In genomic region chrX:11082171-11082570, GRCm38 (mm10) we compare ENCODE assay signal across 17 mouse cellular contexts.
"Had no signal": no experiment of that assay in that cellular context is flagged by ENCODE, and none has a peak within 500 bp of the region (broad histone marks: within the 10 kb centered on the region; RNA-seq: fewer than 3 reads in every experiment).

No protein-coding gene starts in this region.

- H3K4me2 ChIP-seq: kidney, embryonic 15.5 days; liver, embryonic 13.5 days; midbrain, embryonic 11.5 days; midbrain, embryonic 15.5 days; neural tube, embryonic 12.5 days had no signal

- H3K27ac ChIP-seq: kidney, embryonic 15.5 days; left cerebral cortex, adult 2 months; limb, embryonic 10.5 days; liver, embryonic 13.5 days; midbrain, embryonic 15.5 days; neural tube, embryonic 12.5 days had no signal

- DNase-seq: kidney, adult 2 months; kidney, postnatal 14 days; liver, embryonic 13.5 days; liver, postnatal 0 days; retina, postnatal 1 day; right cerebral cortex, postnatal 4 days; spleen, adult 18-20 months; thymus, adult 18-20 months; thymus, postnatal 36 days had no signal

- H3K9me3 ChIP-seq: kidney, embryonic 15.5 days; limb, embryonic 10.5 days; liver, embryonic 13.5 days; megakaryocyte, embryonic 14.5 days; midbrain, embryonic 15.5 days; neural tube, embryonic 12.5 days had no signal

- H3K4me3 ChIP-seq: kidney, embryonic 15.5 days; left cerebral cortex, adult 2 months; limb, embryonic 10.5 days; liver, embryonic 13.5 days; megakaryocyte, embryonic 14.5 days; midbrain, embryonic 15.5 days; neural tube, embryonic 12.5 days had no signal

- H3K36me3 ChIP-seq: kidney, embryonic 15.5 days; limb, embryonic 10.5 days; liver, embryonic 13.5 days; midbrain, embryonic 15.5 days; neural tube, embryonic 12.5 days had no signal

- H3K4me1 ChIP-seq: kidney, embryonic 15.5 days; liver, embryonic 13.5 days; megakaryocyte, embryonic 14.5 days; midbrain, embryonic 15.5 days had no signal

- H3K27me3 ChIP-seq: liver, embryonic 13.5 days; midbrain, embryonic 15.5 days; neural tube, embryonic 12.5 days had no signal

- ATAC-seq: intestine, embryonic 16.5 days; midbrain, embryonic 15.5 days had no signal

- H3K9ac ChIP-seq: kidney, embryonic 15.5 days; liver, embryonic 13.5 days; liver, postnatal 0 days; midbrain, embryonic 15.5 days; neural tube, embryonic 12.5 days had no signal
